26 mouse cellular contexts compared by ENCODE assay signal in genomic region chr1:138337417-138337816, GRCm38 (mm10).
DNase-seq lines count a peak whose midpoint lies in the region; ATAC-seq lines count a peak whose summit lies in the region.
"Had no signal": no experiment of that assay in that cellular context is flagged by ENCODE, and none has a peak within 500 bp of the region (broad histone marks: within the 10 kb centered on the region; RNA-seq: fewer than 3 reads in every experiment).

No protein-coding gene starts in this region.

- no peaks in the 10 kb centered on the region for H3K4me1 ChIP-seq in midbrain, embryonic 16.5 days (ENCODE audit: control insufficient read depth, insufficient read depth, low read length)
- H3K4me1 ChIP-seq: embryonic facial prominence, embryonic 13.5 days; embryonic facial prominence, embryonic 15.5 days; forebrain, embryonic 10.5 days had no signal

- H3K9ac ChIP-seq in midbrain, embryonic 16.5 days (ENCODE audit: low read depth, low read length): no peak overlapping the region
- H3K9ac ChIP-seq: embryonic facial prominence, embryonic 13.5 days; embryonic facial prominence, embryonic 15.5 days; forebrain, embryonic 12.5 days had no signal

- no peaks in the 10 kb centered on the region for H3K9me3 ChIP-seq in midbrain, embryonic 16.5 days (replicated peaks; ENCODE audit: control insufficient read depth, low read length, poor library complexity, severe bottlenecking)
- H3K9me3 ChIP-seq: embryonic facial prominence, embryonic 13.5 days; embryonic facial prominence, embryonic 15.5 days; forebrain, embryonic 10.5 days; forebrain, embryonic 12.5 days; G1E had no signal

- H3K4me3 ChIP-seq in midbrain, embryonic 16.5 days (ENCODE audit: low read depth, low read length): no peak overlapping the region
- H3K4me3 ChIP-seq: embryonic facial prominence, embryonic 13.5 days; embryonic facial prominence, embryonic 15.5 days; erythroblast, embryonic 14.5 days; forebrain, embryonic 10.5 days; forebrain, embryonic 12.5 days had no signal

- ATAC-seq in CD4-positive, CD25-positive, alpha-beta regulatory T cell, adult 4 months: peak; percentile 61
- ATAC-seq in activated CD4-positive, CD25-positive, alpha-beta regulatory T cell, adult 4 months: peak; percentile 57
- peak; percentile 43 for ATAC-seq in inflammation-experienced regulatory T-cells, adult 6 months
- no peak for ATAC-seq in midbrain, embryonic 16.5 days
- ATAC-seq: forebrain, embryonic 14.5 days; forebrain, embryonic 16.5 days; Patski had no signal

- no peaks in the 10 kb centered on the region for H3K27me3 ChIP-seq in midbrain, embryonic 16.5 days (ENCODE audit: control insufficient read depth, insufficient read depth, low read depth, low read length)
- H3K27me3 ChIP-seq: embryonic facial prominence, embryonic 13.5 days; embryonic facial prominence, embryonic 15.5 days; forebrain, embryonic 12.5 days; Patski had no signal

- peak; percentile 14 for DNase-seq in A20 (ENCODE audit: low read depth, low spot score)
- DNase-seq in layer of hippocampus, postnatal 10 days (ENCODE audit: low spot score in 2 of 2): no peak
- no peak for DNase-seq in natural killer cell, adult 2 months (ENCODE audit: low spot score in 2 of 2)
- DNase-seq: adrenal gland, adult 2 months; adrenal gland, postnatal 10 days; adrenal gland, postnatal 25 days; cerebellum, adult 11 months; cerebellum, adult 18-20 months; cerebellum, adult 8-10 months; cerebellum, adult 9-11 months; cerebellum, postnatal 14 days; cerebellum, postnatal 36 days; embryo, embryonic 11 days had no signal

- no peak overlapping the region for H3K4me2 ChIP-seq in midbrain, embryonic 16.5 days (ENCODE audit: low read length)
- H3K4me2 ChIP-seq: embryonic facial prominence, embryonic 13.5 days; embryonic facial prominence, embryonic 15.5 days; forebrain, embryonic 12.5 days had no signal

- WGBS in midbrain, embryonic 16.5 days: 89% methylated on average over 2 of the region's 2 CpGs

- H3K27ac ChIP-seq in midbrain, embryonic 16.5 days (ENCODE audit: low read length): no peak overlapping the region
- H3K27ac ChIP-seq: embryonic facial prominence, embryonic 13.5 days; embryonic facial prominence, embryonic 15.5 days; forebrain, embryonic 10.5 days; forebrain, embryonic 12.5 days had no signal

- H3K36me3 ChIP-seq in midbrain, embryonic 16.5 days (ENCODE audit: control insufficient read depth, insufficient read depth, low read length): no peaks in the 10 kb centered on the region
- H3K36me3 ChIP-seq: embryonic facial prominence, embryonic 13.5 days; embryonic facial prominence, embryonic 15.5 days; forebrain, embryonic 10.5 days; forebrain, embryonic 12.5 days; G1E had no signal
